Mouse (Mus musculus): ENCODE measurements at regions not wholly inside any gene's neighbourhood (a gene's known extent, or its start where the extent isn't known, plus 50 kb on each side); places are given as distances from the start of the nearest gene placed in this dataset.

- TF ChIP-seq CTCF (IDR thresholded peaks at IDR 0.05; ENCODE audit: extremely low read depth, insufficient read depth, low read length): no peak
- no peak for TF ChIP-seq POLR2A (IDR thresholded peaks at IDR 0.05; ENCODE audit: extremely low read depth, insufficient read depth, low read length)
Measured at GRCm38 (mm10) chr10:98531425-98531824, 382.8 kb upstream of the Atp2b1 start.
